Mouse (Mus musculus) kidney, adult 8-10 months (tissue): ENCODE measurements at regions not wholly inside any gene's neighbourhood (a gene's known extent, or its start where the extent isn't known, plus 50 kb on each side); places are given as distances from the start of the nearest gene placed in this dataset.

ENCODE experiments used
- DNase-seq, 2 experiments: peaks; one replicate each; pipeline ENCODE4 v3.0.0; 2022

DNA sequence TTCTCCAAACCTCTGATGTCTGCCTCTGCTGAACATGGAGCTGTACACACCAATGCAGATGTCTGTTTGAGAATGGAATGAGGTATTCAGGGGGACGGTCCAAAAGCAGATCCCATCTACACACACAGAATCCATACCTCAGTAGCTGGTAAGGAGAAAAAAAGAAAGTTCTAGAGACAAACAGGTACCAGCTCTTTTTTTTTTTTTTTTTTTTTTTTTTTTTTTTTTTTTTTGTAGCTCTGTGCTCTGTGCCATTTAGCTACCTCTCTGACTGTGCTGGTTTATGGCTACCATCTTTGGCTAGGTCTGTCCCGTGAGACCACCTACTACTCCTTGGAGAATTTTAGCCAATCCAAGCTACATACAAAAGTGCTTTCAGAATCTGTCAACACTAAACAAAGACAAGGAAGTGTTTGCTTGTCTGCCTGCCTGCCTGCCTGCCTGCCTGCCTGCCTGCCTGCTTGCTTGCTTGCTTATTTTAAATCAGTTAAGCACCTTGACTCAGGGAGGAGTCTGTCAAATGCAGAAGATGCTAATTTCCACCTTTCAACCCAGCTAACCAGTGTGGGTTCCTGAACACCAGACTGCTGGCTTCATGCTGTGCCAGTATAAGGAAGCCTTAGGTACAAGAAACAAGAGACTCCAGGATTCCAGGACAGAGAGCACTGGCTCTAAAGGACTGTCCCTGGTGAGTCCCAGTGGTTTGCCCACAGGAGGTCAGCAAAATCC is 190.0 kb upstream of the Cdh5 start:
- DNase-seq: no peak

DNA sequence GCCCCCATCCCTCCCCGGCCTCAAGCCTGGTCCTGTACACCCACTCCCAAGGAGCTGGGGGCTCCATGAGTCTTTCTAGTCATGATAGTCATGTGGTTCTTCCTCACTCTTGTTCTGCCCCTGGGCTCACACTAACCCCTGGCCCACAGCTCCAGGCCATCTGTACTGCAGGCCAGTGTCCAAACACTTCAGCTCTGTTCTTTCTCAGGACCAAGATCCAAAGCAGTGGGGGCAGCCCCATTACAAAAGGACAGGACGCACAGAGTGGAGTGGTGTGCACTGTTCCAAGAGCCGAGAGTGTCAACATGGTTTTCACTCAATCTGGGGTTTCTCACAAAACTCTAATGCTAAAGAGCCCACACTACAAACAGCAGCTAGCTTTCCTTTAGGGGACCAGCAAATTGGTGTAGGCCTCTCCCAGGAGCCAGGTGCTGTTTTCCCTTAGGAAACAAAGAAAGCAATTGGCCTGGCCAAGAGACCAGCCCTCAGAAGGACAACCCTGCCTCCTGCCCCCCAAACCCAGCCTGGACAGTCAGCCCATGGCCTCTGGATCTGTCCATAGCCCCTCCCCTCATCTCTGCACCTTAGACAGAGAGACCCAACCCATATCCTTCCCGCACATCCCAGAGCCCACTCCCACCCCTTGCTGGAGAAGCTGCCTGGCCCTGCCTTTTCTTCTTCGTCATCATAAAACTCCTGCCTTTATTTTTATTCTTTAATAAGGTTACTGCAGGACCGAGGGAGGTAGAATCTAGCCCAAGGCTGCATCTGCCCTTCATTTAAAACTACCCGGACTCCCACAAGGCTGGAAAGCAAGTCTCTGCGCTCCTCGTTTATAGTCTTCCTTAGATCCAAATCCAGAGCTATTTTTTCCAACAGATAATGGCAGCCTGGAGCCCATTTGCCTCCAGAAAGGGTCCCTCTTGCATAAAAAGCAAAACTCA is 188.2 kb upstream of the Cdh5 start:
- DNase-seq: no peak

DNA sequence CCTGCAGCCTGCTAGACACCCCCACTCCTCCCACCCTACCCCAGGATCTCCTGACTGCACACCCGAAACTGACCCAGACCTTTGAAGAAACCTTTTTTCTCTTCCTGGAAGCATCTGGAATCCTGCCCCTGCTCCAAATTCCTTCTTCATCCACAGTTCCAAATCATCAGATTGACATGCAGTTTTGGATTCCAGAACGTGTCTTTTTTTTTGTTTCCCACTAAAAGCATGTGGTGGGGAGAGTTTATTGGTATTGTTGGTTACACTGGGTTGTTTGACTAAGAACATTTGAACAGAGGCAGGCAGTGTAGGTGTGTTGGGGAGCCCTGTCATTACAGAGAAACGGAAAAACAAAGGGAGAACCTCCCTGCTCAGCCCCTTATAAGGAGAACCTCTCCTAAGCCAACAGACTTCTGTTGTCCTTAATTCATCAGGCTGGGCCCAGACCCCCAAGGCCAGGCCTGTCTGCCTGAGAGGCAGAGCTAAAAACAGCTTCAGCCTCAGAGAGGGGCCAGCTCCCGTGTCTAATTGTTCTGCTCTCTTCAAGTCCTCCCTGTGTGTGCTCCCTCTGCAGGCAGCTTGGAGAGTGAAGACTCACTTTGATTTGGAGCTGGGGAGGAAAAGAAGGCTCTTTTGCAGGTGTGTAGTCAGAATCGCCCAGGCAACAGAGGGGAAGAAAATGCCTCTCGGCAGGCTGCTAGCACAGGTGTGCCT is 187.3 kb upstream of the Cdh5 start:
- DNase-seq: no peak

DNA sequence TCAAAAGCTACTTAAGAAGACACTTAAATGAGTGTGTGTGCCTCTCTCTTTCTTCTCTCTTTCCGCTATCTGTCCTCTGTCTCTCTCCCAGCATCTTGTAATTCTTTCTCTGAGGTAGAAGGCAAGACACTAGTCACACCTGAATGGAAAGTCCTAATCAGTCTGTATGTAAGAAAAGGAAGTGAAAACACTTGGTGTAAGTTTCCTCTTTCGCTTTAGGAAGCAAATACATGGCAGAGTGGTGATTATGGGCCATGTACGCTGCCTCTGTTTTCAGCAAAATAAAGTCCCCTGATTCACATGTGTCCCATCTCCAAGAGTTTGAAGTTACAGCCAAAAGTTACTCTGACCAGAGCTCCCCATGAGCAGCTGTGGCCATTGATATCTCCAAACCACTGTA is 182.1 kb upstream of the Cdh5 start:
- DNase-seq: no peak

DNA sequence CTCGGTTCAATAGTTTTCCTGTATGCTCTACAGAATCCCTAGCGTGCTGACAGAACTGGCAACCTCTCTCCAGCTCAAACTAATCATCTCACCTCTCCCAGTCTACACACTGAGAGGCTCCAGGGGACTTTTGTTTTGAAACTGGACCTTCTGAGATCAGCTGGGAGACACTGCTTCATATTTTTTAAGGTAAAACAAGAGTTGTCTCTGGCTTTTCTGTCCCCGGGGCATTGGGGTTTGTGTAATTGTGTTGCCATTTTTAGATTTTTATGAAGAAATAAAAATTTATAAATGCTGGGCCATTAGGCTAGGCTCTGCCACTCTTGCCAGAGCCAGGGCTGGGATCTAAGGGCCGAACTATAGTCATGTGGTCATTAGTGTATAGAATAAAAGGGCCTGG is 179.8 kb upstream of the Cdh5 start:
- DNase-seq: no peak

DNA sequence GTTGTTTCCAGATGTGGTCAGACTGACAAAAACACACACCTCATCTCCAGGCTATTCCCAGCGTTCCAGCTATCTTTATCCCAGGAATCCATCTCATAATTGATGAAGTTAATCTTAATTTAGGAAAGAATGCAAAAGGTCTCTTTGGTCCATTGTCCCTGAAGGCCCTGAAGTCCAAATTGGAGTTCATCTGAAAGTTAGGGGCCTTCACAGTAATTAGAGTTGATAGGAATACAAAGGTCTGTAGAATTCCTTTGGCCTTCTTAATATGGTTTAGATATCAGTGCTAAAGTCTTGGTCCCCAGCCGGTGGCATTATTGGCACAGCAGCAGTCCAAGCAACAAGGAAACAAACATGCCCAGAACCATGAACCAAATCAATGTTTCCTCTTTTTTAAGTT is 178.7 kb upstream of the Cdh5 start:
- no peak for DNase-seq

DNA sequence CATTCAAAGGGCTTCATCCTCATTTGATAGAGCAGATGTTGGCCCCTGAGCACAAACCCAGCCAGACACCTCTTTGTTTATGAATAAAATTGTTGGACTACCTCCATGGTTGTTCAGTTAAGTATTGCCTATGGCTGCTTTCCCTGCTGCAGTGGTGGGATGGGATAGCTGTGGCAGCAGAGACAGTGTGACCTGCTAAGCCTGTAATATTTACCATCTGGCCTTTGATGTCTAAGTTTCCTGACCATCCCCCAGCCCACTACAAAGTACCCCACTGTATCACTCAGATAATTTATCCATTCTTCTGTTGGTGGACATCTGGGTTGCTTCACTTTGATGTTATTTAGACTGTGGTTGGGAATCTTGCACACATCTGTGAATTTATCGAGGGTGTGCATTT is 168.7 kb upstream of the Cdh5 start:
- DNase-seq: no peak

DNA sequence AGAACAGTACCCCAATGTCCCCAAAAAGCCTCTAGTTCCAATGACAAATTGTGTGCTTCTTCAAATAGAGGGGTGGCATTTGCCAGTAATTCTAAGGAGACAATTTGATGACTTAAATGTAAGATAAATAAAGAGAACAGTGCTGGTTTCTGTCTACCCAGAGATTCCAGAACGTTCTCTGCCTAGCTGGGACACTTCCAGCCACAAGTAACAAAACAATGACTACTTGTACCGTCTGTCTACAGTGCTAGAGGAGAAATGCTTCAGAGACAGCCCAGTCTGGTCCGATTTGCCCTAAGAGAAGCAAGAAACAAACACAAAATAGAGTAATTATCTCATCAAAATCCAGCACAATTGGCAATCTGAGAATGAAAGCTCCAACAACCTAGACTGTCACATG is 164.9 kb upstream of the Cdh5 start:
- DNase-seq: no peak

DNA sequence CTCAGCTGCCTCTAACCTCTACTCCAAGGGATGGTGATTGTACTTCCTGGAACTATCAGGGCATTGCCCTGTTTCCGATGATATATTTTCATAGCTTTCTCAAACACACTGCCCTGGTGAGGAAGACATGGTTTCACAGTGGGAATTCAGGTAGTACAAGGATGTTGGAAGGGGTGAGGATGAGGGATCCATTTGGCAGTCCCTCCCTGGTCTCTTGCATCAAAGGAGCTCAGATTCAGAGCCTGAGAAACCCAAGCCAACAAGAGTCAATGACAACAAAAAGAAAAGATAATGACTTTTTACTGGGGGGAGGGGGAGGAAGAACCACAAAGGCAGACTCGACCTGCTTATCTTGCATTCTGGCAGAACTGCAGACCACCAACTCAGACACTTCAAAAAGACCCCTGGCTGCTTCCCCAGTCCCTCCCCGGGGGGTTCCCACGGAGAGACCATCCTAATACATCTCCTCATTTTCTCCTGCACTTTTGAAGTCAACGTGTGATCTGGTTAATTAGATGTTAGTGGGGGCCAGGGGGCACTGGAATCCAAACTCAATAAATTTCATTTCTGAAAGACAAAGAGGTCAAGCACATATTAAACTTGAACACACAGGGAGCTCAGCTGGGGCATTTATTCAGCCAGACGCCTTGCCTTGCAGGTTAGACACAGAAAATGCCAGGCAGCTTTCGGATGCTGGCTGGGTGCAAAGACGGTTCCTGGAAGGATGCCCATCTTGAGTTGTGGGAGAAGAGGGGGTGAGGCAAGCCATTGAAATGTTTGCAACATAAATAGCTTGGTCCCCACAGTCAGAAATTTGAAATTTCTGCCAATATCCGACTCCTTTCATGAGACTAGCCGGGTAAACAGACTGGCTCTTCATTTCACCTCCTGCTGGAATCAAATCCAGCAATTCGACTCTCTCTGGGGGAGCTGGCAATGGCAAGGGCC is 162.9 kb upstream of the Cdh5 start:
- DNase-seq: no peak

DNA sequence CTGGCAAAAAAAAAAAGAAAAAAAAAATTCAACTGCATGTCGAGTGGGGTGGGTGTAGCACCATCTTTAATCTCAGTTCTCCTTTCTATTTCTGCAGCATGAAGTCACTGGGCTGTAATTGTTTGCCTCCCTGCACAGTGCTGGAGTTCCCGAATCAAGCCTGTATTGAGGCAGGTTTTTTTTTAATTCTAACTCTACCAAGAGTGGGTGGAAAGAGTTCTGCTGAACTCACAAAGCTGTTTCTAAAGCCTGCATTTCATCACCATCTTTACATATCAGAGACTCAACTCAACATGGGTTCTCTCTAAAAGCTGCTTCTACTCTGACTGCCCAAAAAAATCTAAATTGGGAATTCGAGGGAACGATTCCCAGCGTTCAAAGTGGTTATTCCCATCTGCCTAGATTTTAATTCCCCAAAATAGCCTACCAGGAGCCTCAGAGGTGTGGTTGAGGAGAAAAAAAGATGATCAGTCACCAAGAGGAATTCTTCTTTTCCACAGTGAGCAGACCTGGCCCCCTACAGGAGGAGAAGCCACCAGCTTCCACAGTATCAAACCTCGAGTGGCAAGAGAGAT is 160.4 kb upstream of the Cdh5 start:
- no peak for DNase-seq

DNA sequence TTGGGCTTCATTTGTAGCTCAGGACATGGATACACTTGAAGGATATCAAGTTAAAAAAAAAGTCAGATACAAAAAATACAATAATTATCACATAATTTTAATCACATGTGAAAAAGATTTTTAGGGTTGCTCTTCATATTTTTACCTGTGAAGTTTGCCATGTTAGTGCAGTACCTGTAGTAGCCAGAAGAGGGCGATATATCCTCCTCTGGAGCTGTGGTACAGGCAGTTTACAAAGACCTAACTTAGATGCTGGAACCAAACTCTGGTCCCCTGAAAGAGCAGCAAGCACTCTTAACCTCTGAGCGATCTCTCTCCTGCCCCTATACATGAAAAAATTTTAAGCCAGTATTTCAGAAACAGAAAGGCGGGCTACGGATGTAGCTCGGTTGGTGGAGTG is 153.0 kb upstream of the Cdh5 start:
- DNase-seq: no peak

DNA sequence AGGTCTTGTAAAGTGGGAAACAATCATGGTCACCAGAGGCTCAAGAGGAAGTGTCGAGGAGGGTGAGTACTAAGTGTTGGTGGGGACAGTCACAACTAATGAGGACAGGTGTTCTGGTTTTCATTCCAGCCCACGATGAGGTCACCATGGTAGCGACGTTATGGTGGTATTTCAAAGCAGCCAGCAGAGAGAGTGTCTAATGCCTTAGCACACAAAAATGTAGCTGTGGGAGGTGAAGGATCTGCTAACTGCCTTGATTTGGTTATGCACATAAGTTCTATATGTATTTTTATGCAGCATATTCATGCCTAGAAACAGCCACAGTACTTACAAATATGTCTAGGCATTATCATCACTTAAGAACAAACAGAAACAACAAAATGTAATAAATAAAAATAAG is 151.0 kb upstream of the Cdh5 start:
- no peak for DNase-seq

DNA sequence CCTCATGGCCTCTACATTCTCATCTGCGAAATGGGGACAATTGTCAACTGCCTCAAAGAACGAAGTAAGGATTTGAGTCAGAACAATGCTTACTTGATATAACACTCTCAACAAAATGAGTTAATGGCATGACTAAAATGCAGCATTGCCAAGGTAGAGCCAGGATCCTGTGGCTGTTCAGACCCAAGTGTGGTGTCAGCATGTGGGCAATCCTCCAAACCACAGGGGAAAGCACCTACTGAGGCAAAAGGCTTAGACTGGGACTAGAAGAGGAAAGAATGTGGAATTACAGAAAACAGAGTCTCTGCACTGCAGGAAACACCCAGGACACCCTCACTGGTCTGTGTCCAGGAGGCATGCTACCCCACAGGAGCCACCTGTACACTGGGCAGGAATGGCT is 147.8 kb upstream of the Cdh5 start:
- DNase-seq: no peak

DNA sequence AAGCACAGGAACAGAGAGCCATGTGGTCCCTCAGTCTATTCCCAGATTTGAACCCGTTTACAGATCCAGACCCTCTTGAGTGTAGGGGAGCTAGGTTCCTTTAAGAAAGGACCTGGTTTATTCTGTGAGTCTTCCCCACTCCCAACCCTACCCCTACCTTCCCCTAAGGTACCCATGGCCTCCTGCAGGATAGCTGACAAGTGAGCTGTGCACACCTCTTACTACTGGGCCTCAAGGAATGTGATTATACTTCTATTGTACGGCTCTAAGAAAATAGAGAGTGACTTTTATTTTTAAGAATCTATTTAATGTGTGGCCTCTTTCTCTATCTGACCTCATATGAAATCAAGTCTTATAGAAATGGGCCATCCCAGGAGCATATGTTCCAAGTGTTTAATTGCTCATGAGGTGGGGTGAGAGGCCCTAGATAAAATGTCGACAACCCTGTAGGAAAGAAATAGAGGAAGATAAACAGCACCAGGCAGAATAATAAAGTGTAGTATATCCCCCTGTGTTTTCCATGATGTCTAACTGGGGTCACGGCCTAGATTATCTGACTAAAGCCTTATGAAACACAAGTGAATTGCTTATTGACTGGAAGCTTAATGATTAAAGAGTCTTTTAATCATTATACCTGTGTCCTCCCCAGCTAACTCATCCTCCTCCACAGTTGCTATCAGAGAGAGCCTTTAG is 145.7 kb upstream of the Cdh5 start:
- peak; percentile 3 to 5 for DNase-seq

DNA sequence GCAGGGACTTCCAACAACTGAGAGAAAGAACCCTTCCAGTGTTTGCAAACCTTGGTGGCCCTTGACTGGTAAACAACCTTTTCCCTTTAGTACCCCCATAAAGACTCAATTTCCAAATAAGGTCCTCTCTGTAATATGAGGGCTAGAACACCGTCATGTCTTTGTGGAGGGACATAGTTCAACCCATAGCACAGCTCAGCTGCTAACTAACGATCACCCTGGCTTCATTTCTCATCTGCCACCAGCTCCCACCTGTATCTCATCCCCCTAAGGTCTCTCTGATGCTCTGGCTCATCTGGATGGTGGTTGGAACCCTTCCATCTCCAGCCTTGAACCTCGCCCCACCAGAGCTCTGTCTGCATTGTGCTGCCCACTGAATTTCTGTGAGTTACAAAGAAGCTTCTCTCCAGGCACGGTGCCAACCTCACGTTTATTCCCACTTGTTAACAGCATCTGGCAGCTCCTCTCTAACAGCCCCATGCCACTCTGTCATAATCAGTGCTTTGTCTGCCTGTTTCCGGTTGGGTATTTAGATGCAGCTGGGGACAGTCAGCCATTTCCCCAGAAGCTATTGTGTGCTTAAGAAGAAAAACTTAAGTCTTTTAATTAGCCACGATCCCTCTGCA is 137.0 kb upstream of the Cdh5 start:
- DNase-seq: no peak

DNA sequence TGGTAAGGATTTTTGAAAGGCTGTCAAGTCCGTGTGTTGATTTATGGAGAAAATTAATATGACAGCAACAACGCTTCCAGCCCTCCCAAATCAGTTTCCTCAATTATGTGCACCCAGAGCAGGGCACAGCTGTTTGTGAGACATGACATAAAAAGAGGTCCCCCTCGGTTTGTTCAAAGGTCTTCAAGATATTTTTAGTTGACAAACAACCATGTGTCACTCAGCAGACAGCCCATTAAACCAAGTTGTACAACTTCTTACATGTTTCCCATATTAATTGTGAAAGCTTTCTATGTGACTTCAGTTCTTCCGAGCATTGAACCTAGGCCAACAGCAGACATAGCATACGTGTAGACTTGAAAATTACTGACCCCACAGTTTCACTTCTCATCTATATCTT is 131.5 kb upstream of the Cdh5 start:
- no peak for DNase-seq

DNA sequence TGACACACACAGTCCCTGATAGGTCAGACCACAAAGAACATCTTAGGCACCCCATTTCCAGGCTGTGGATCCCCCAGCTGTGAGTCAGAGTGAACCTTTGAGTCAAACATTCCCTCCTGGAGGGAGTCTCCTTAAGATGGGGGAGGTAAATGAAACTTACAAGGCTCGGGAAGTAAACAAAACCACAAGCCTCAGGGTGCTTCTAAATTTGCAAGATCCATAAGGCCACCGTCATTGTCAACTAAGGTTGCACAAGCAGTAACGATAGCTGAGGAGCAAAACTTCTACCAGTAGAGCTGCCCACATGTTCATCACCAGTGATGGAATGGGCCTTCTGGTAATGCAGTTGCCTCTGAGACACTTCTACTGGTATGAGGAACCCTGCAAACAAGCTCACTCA is 130.9 kb upstream of the Cdh5 start:
- DNase-seq: no peak

DNA sequence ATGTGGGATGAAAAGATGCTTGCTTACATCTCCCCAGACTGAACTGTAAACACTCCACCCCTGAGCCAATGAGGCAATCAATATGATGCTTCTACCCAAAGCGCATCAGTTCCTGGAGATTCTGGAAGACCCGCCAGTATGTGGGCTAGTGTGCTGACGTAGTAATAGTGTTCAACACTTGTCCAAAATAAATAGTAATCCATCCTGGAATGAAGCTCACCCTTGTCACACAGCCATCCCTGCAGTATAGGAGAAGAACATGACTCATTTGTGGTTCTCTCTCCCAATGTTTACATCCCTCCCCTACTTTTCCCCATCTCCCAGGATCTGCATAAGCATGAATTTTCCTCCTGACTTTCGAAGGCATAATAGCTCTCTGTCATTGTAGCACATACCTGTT is 130.5 kb upstream of the Cdh5 start:
- DNase-seq: no peak

DNA sequence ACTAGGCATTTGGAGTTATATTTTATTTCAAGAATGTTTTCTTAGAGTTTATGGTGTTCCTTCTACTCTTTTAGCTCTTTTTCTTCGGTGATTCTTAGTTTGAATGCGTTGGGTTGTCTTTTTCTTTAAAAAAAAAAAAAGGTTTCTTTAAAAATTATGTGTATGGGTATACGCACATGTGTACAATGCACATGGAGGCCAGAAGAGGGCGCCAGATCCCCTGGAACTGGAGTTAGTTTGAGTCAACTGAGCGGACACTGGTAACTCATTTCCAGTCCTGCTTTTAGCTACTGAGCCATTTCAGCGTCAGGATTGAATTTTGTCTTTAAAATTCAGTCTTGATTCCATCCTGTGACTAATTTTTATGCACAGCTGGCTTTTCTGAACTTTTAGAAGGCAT is 124.9 kb upstream of the Cdh5 start:
- no peak for DNase-seq

DNA sequence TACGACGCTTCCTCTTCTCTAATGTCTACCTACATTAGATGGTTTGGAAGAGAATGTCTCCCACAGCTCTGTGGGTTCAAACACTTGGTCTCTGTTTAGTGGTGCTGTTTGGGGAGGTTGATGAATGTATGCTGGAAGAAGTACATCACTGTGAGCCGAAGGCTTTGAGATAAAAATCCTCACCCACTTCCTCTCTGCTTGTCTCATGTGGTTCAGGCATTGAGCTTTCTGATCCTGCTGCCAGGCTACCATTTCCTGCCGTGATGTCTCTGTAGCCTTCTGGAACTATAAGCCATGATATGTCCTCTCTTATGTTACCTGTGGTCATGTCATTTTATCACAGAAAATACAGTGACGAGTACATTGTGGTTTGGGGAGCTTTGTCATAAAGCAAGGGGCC is 122.5 kb upstream of the Cdh5 start:
- DNase-seq: no peak
